6 mouse cellular contexts compared by ENCODE assay signal in the genomic region with DNA sequence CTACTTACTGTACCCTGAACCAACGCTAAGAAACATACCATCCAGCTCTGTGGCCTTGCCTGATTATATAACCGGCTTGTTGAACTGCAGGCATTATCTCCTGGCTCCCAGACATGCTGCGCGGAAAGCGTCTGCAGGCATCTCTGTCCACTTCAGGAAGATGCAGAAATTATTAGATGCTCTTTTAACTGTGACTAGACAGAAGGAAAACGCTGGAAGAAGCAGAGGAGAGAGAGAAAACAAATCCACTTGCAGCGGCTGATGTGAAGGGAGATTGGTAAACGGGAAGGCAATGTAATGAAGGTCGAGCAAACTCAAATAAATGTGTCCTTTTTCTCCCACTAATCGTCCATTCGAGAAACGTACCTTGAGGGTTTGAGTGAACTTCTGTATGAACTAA.
"Had no signal": no experiment of that assay in that cellular context is flagged by ENCODE, and none has a peak within 500 bp of the region (broad histone marks: within the 10 kb centered on the region; RNA-seq: fewer than 3 reads in every experiment).

No protein-coding gene starts in this region.

- H3K27ac ChIP-seq: kidney, postnatal 0 days; limb, embryonic 15.5 days; liver, embryonic 12.5 days; midbrain, embryonic 10.5 days had no signal

- H3K27me3 ChIP-seq: limb, embryonic 15.5 days; liver, embryonic 12.5 days; midbrain, embryonic 15.5 days; neural tube, embryonic 13.5 days had no signal

- ATAC-seq: liver, embryonic 12.5 days had no signal

- H3K9ac ChIP-seq: limb, embryonic 15.5 days; midbrain, embryonic 15.5 days had no signal

- H3K9me3 ChIP-seq: limb, embryonic 15.5 days; liver, embryonic 12.5 days; midbrain, embryonic 10.5 days; midbrain, embryonic 15.5 days; neural tube, embryonic 13.5 days had no signal

- H3K4me3 ChIP-seq: midbrain, embryonic 15.5 days had no signal
